Mouse (Mus musculus): Measurements from ENCODE around the gene Chfr. TPM values are rescaled to one million over a fixed set of nuclear protein-coding genes. Genes with fewer than 3 reads are reported as not detected.
"Not testable (repeated sequence)": the region's sequence is repeated elsewhere in the genome, so short reads cannot be mapped to it uniquely, and the experiment has no call there.

The Chfr gene
- polyA plus RNA-seq, 1 experiment from 2014 or later, result 29.1 TPM

GRCm38 (mm10) chr5:110102853-110103625 lies 32.6 kb upstream of the Chfr start:
- WGBS (ENCODE audit: insufficient replicate concordance), result 85% methylated on average over 19 of the region's 19 CpGs
- H3K27me3 ChIP-seq (replicated peaks), result peaks cover 32% of the 10 kb centered on the region
- H3K4me1 ChIP-seq, result peaks cover 40% of the 10 kb centered on the region
- no peak overlapping the region for H3K27ac ChIP-seq
- no peak overlapping the region for H3K9ac ChIP-seq
- no peaks in the 10 kb centered on the region for H3K9me3 ChIP-seq (replicated peaks)
- H3K4me3 ChIP-seq, result no peak overlapping the region
- no peak overlapping the region for H3K4me2 ChIP-seq
- peaks cover 45% of the 10 kb centered on the region for H3K36me3 ChIP-seq
- no peak for ATAC-seq

DNA sequence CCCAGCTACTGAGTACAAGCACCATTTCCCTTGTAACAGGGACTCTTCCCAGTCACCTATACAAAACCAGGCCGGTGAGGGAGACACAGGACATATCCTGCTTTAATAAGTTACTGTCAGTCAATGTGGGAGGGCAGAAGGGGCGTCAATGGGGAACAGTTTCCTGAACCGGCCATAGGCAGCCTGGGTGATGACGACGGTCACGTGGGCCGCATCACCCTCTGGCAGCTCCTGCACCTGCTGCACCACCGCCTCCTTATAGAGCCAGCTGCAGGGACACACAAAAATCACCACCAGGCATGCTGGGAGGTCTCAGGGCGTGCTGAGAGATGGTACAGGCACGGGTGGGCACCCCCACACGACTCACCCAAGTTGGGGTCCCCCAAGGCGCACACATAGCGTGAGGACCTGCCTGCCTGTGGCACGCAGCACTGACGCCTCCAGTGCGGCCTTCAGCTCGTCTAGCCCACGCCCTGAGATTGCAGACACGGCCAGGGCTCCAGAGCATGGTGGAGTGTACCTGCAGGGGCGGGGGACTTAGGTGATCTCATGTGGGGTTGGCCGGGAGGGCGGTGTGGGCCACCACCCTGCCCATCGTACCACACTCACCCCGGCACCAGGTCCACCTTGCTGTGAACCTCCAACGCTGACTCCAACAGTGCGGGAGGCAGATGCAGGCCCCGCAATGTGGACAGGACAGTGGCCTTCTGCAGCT lies 31.6 kb upstream of the Chfr start:
- WGBS (ENCODE audit: insufficient replicate concordance), result 87% methylated on average over 27 of the region's 27 CpGs
- no peak for ATAC-seq
- H3K27ac ChIP-seq, result no peak overlapping the region

DNA sequence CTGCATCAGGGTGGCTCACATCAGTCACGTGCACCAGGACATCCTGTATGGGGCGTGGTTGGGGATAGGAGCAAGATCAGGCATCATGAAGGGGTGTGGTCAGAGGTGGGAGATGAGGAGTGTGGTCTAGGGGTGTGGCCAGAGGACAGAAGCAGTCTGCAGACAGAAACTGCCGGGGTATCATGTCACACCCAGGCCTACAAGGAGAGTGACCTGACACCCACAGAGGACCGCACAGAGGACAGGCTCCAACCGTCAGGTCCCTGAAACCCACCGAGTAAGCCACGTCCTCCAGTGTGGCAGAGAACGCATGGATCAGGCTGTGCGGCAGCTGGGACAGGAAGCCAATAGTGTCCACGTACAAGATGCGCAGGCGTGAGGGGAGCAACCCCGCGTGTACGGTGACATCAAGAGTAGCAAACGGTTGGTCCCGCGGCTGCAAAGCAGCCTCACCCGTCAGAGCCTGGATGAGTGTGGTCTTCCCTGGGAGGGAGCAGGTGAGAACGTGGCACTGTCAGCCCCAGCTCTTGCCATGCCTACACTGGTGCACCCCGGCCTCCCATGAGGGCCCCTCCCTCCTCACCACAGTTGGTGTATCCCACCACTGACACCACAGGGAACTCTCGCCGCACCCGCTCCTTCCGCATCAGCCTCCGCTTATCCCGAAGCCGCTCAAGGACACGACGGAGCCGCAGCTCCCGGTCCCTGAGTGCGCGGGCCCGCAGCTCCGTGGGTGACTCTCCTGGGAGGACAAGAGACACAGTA lies 30.8 kb upstream of the Chfr start:
- Histone ChIP-seq H3K27me3 (replicated peaks) (peaks cover 20% of the 10 kb centered on the region), H3K27ac (no peak overlapping the region), H3K4me3 (no peak overlapping the region), H3K9me3 (replicated peaks) (no peaks in the 10 kb centered on the region), H3K9ac (no peak overlapping the region), H3K4me2 (no peak overlapping the region), H3K36me3 (peaks cover 45% of the 10 kb centered on the region), H3K4me1 (peaks cover 51% of the 10 kb centered on the region)
- 86% methylated on average over 36 of the region's 36 CpGs for WGBS (ENCODE audit: insufficient replicate concordance)
- ATAC-seq, result no peak

More for the DNA sequence above, 31.6 kb upstream of the Chfr start:
- Histone ChIP-seq H3K4me2 (no peak overlapping the region), H3K27me3 (replicated peaks) (peaks cover 27% of the 10 kb centered on the region), H3K4me3 (no peak overlapping the region), H3K36me3 (peaks cover 45% of the 10 kb centered on the region), H3K4me1 (peaks cover 48% of the 10 kb centered on the region), H3K9ac (no peak overlapping the region), H3K9me3 (replicated peaks) (no peaks in the 10 kb centered on the region)

GRCm38 (mm10) chr5:110106140-110106871 lies 29.3 kb upstream of the Chfr start:
- H3K9me3 ChIP-seq (replicated peaks), result no peaks in the 10 kb centered on the region
- H3K4me2 ChIP-seq, result peak overlapping the region; percentile 97
- peak overlapping the region; percentile 86; the same call in 1 of the 2 replicates for H3K9ac ChIP-seq
- H3K4me1 ChIP-seq, result peaks cover 44% of the 10 kb centered on the region
- WGBS (ENCODE audit: insufficient replicate concordance), result 91% methylated on average over 26 of the region's 26 CpGs
- no peak for ATAC-seq
- peaks cover 5% of the 10 kb centered on the region for H3K27me3 ChIP-seq (replicated peaks)
- peaks cover 45% of the 10 kb centered on the region for H3K36me3 ChIP-seq
- H3K27ac ChIP-seq, result no peak overlapping the region
- H3K4me3 ChIP-seq, result peak overlapping the region; percentile 86

GRCm38 (mm10) chr5:110106901-110107564 lies 28.6 kb upstream of the Chfr start:
- H3K4me2 ChIP-seq, result peak overlapping the region; percentile 97
- no peaks in the 10 kb centered on the region for H3K27me3 ChIP-seq (replicated peaks)
- H3K9me3 ChIP-seq (replicated peaks), result no peaks in the 10 kb centered on the region
- ATAC-seq, result peak; percentile 25; the same call in 1 of the 2 replicates
- H3K27ac ChIP-seq, result peak overlapping the region; percentile 96
- WGBS (ENCODE audit: insufficient replicate concordance), result 14% methylated on average over 39 of the region's 41 CpGs
- peak overlapping the region; percentile 86 for H3K9ac ChIP-seq
- H3K4me1 ChIP-seq, result peaks cover 37% of the 10 kb centered on the region
- peak overlapping the region; percentile 86 for H3K4me3 ChIP-seq
- H3K36me3 ChIP-seq, result peaks cover 45% of the 10 kb centered on the region

GRCm38 (mm10) chr5:110107581-110108304 lies 27.9 kb upstream of the Chfr start, which contains the start of gene Gtpbp6:
Gene Gtpbp6, minus strand, starts transcription at chr5:110108197.
- Histone ChIP-seq H3K27me3 (replicated peaks) (no peaks in the 10 kb centered on the region), H3K4me2 (peak within 1 kb of the TSS; percentile 97), H3K4me1 (peaks cover 32% of the 10 kb centered on the region), H3K36me3 (peaks cover 45% of the 10 kb centered on the region), H3K27ac (peak within 1 kb of the TSS; percentile 96), H3K9ac (peak within 1 kb of the TSS; percentile 86), H3K4me3 (peak within 1 kb of the TSS; percentile 86), H3K9me3 (replicated peaks) (no peaks in the 10 kb centered on the region)
- WGBS (ENCODE audit: insufficient replicate concordance), result under 1% methylated on average over 71 of the region's 71 CpGs
- ATAC-seq, result peak; percentile 83

GRCm38 (mm10) chr5:110108305-110108628 lies 27.4 kb upstream of the Chfr start:
- H3K36me3 ChIP-seq, result peaks cover 45% of the 10 kb centered on the region
- H3K4me2 ChIP-seq, result peak overlapping the region; percentile 97
- H3K9me3 ChIP-seq (replicated peaks), result no peaks in the 10 kb centered on the region
- H3K27ac ChIP-seq, result peak overlapping the region; percentile 96
- peak overlapping the region; percentile 86 for H3K4me3 ChIP-seq
- peaks cover 32% of the 10 kb centered on the region for H3K4me1 ChIP-seq
- 0% methylated on average over 7 of the region's 7 CpGs for WGBS (ENCODE audit: insufficient replicate concordance)
- no peaks in the 10 kb centered on the region for H3K27me3 ChIP-seq (replicated peaks)
- no peak for ATAC-seq
- peak overlapping the region; percentile 86; the same call in 1 of the 2 replicates for H3K9ac ChIP-seq

GRCm38 (mm10) chr5:110109991-110110441 lies 25.6 kb upstream of the Chfr start, which contains the start of gene Zfp605:
Gene Zfp605, plus strand, starts transcription at chr5:110110092.
- Histone ChIP-seq H3K36me3 (peaks cover 40% of the 10 kb centered on the region), H3K27ac (peak within 1 kb of the TSS; percentile 96), H3K4me3 (peak within 1 kb of the TSS; percentile 71), H3K9ac (peak within 1 kb of the TSS; percentile 76), H3K4me2 (peak within 1 kb of the TSS; percentile 76), H3K9me3 (replicated peaks) (no peaks in the 10 kb centered on the region), H3K27me3 (replicated peaks) (no peaks in the 10 kb centered on the region), H3K4me1 (peaks cover 32% of the 10 kb centered on the region)
- peak; percentile 50 for ATAC-seq
- WGBS (ENCODE audit: insufficient replicate concordance), result under 1% methylated on average over 12 of the region's 12 CpGs

- H3K4me2 ChIP-seq; H3K4me1 ChIP-seq; H3K4me3 ChIP-seq; H3K27ac ChIP-seq; H3K9me3 ChIP-seq (replicated peaks); ATAC-seq; H3K9ac ChIP-seq; H3K27me3 ChIP-seq (replicated peaks): not testable (repeated sequence)
- 65% methylated on average over 3 of the region's 3 CpGs for WGBS (ENCODE audit: insufficient replicate concordance)
- H3K36me3 ChIP-seq, result peaks cover 59% of the 10 kb centered on the region
These were observed 13.3 kb upstream of the Chfr start for GRCm38 (mm10) chr5:110122380-110122779.

DNA sequence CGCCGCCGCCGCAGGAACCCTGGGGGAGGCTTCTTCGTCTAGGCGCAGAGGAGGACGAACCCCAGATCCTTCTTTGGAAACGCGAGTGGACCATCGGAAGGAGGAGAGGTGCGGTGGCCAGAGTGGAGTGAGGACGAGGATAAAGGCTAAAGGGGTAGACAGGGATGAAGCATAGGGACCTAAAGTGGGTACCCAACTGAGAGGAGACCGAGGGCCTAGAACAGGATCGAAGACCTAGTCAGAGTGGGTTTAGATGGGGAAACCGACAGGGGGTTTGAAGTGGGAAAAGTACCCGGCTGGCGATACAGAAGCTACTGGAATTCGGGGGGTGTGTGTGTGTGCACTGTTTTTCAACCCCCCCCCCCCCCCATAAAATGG lies 434 bp downstream of the Chfr start:
- Histone ChIP-seq H3K36me3 (peaks cover 34% of the 10 kb centered on the region), H3K27me3 (replicated peaks) (no peaks in the 10 kb centered on the region), H3K9ac (peak overlapping the region; percentile 91), H3K4me2 (peak overlapping the region; percentile 81), H3K27ac (peak overlapping the region; percentile 92), H3K4me1 (peaks cover 23% of the 10 kb centered on the region), H3K9me3 (replicated peaks) (0 out of 2 replicates have a peak, but pooled peaks cover 5% of the 10 kb centered on the region), H3K4me3 (peak overlapping the region; percentile 91)
- ATAC-seq, result no peak
- 4% methylated on average over 18 of the region's 18 CpGs for WGBS (ENCODE audit: insufficient replicate concordance)

Data from liver, embryonic 12.5 days (tissue).